Mouse (Mus musculus): ENCODE results near the gene Phospho2. TPM values are rescaled to one million over a fixed set of nuclear protein-coding genes. Genes with fewer than 3 reads are reported as not detected.

The Phospho2 gene
- total and polyA plus RNA-seq, 3 experiments, result 11.1 to 20.1 (median 14.4) TPM

DNA sequence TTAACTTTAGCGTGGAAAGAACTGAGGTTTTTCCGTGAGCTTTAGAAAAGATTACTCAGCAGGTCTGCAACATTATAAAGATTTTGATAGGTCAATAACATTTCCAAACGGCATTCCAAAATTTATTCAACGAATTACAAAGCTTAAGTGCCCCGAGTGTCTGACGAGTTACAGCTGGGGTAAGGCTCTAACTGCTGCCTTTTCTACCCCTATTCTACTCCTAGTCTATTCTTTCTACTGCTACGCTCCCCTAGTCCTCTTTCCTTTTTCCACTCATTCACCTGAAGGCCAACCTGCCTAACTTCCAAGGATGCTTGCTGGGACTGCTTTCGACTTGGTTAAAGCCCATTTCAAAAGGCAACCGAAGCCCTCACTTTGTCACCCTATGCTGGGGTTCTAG is 449 bp upstream of the Phospho2 start:
- Histone ChIP-seq H3K4me2 (ENCODE audit: insufficient read depth, low read depth, poor library complexity, severe bottlenecking) (peak overlapping the region; percentile 41), H3K9ac (ENCODE audit: insufficient read depth, low read depth) (peak overlapping the region; percentile 68), H3K27ac (ENCODE audit: insufficient read depth, low read depth) (no peak overlapping the region), H3K27me3 (replicated peaks) (no peaks in the 10 kb centered on the region), H3K9me3 (replicated peaks; ENCODE audit: low read length) (no peaks in the 10 kb centered on the region), H3K36me3 (replicated peaks in 1 of 2; ENCODE audit: control insufficient read depth in 1 of 2, insufficient read depth in 1 of 2, low read length in 1 of 2) (peaks cover 10 to 29% of the 10 kb centered on the region in 2 experiments), H3K79me2 (replicated peaks; ENCODE audit: control insufficient read depth, extremely low read depth, insufficient read depth, poor library complexity, severe bottlenecking) (no peaks in the 10 kb centered on the region), H3K4me1 (ENCODE audit: control insufficient read depth in 1 of 2, insufficient read depth in 2 of 2) (peaks cover 0 to 16% of the 10 kb centered on the region in 2 experiments; a peak in 1 of 4 replicates), H3K4me3 (replicated peaks in 1 of 3; ENCODE audit: low read depth in 2 of 3, low read length in 2 of 3, poor library complexity in 1 of 3) (peak overlapping the region; percentile 76 to 86 (median 81))
- no peak for DNase-seq (ENCODE audit: extremely low read depth)
- in situ Hi-C loops (cut with MboI; ENCODE audit: low pct_ligation_motif_present, low pct_unique_long_range_greater_than_20kb, low sequenced_read_pairs) (loop anchor here (25.0 kb wide), 1 partner anchor 152 kb away; the partner anchor contains the start of gene Bbs5), dilution Hi-C loops (cut with MboI; ENCODE audit: extremely low pct_ligation_motif_present, extremely low pct_unique_long_range_greater_than_20kb, low sequenced_read_pairs) (no loop called here)
- TF ChIP-seq MEF2A (IDR thresholded peaks at IDR 0.05; ENCODE audit: borderline replicate concordance, low read depth, low read length) (no peak), ZKSCAN1 (IDR thresholded peaks at IDR 0.05; ENCODE audit: borderline replicate concordance, low read depth, low read length) (no peak), USF1 (IDR thresholded peaks at IDR 0.05; ENCODE audit: low read depth, low read length) (no peak), IRF4 (IDR thresholded peaks at IDR 0.05; ENCODE audit: low read depth, low read length) (no peak), MYC (IDR thresholded peaks at IDR 0.05; ENCODE audit: low read depth, low read length) (no peak), NRF1 (IDR thresholded peaks at IDR 0.05; ENCODE audit: low read depth, low read length) (no peak), RCOR1 (conservative IDR thresholded peaks at IDR 0.05; ENCODE audit: low read depth, low read length) (no peak), SMC3 (IDR thresholded peaks at IDR 0.05; ENCODE audit: low read depth, low read length) (no peak), BHLHE40 (IDR thresholded peaks at IDR 0.05; ENCODE audit: low read depth, low read length) (no peak), CHD2 (IDR thresholded peaks at IDR 0.05; ENCODE audit: low read length) (no peak), JUN (IDR thresholded peaks at IDR 0.05; ENCODE audit: insufficient read depth, low read depth, low read length) (no peak), JUND (conservative IDR thresholded peaks at IDR 0.05; ENCODE audit: low read depth, low read length) (no peak)

DNA sequence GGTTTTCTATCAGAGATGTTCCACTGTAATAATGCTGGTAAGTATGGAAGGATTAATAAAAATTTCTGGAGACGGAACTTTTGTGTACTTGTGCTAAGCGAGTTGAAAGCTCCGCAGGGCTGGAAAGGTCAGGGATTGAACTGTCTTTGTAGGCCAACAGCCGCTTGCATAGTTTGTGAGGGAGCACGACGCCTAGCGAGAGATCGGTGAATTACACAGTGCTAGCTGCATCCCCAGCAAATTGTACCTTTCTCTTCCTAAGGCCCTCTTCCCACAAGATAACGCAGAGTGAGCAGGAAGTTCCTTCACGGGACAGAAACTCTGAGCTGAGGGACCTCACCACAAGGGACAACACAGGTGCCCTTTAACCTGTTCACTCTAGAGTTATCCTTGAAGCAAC is 862 bp downstream of the Phospho2 start:
- H3K4me2 ChIP-seq (ENCODE audit: insufficient read depth, low read depth, poor library complexity, severe bottlenecking), result peak overlapping the region; percentile 77
- H3K36me3 ChIP-seq (replicated peaks in 1 of 2; ENCODE audit: control insufficient read depth in 1 of 2, insufficient read depth in 1 of 2, low read length in 1 of 2), result peaks cover 10 to 32% of the 10 kb centered on the region in 2 experiments
- dilution Hi-C loops (cut with MboI; ENCODE audit: extremely low pct_ligation_motif_present, extremely low pct_unique_long_range_greater_than_20kb, low sequenced_read_pairs) (no loop called here), in situ Hi-C loops (cut with MboI; ENCODE audit: low pct_ligation_motif_present, low pct_unique_long_range_greater_than_20kb, low sequenced_read_pairs) (loop anchor here (25.0 kb wide), 1 partner anchor 153 kb away; the partner anchor contains the start of gene Bbs5)
- H3K4me1 ChIP-seq (ENCODE audit: control insufficient read depth in 1 of 2, insufficient read depth in 2 of 2), result peaks cover 0 to 16% of the 10 kb centered on the region in 2 experiments; a peak in 1 of 4 replicates
- H3K27me3 ChIP-seq (replicated peaks), result no peaks in the 10 kb centered on the region
- TF ChIP-seq POLR2AphosphoS2 (IDR thresholded peaks at IDR 0.05; ENCODE audit: low read depth, low read length), result no peak
- peak; percentile 60 for TF ChIP-seq SMC3 (IDR thresholded peaks at IDR 0.05; ENCODE audit: low read depth, low read length)
- no peak for TF ChIP-seq ZMIZ1 (IDR thresholded peaks at IDR 0.05; ENCODE audit: low read depth, low read length)
- TF ChIP-seq TBP (conservative IDR thresholded peaks at IDR 0.05; ENCODE audit: low read depth, low read length), result 0 out of 2 replicates have a peak, but pooled peaks have one; percentile 52
- peak; percentile 24; the same call in 1 of the 2 replicates for TF ChIP-seq ELF1 (IDR thresholded peaks at IDR 0.05; ENCODE audit: low read depth, low read length)
- TF ChIP-seq MAZ (IDR thresholded peaks at IDR 0.05; ENCODE audit: low read depth, low read length), result no peak
- 0 out of 2 replicates have a peak, but pooled peaks have one; percentile 33 for TF ChIP-seq NRF1 (IDR thresholded peaks at IDR 0.05; ENCODE audit: low read depth, low read length)
- no peak for TF ChIP-seq SIN3A (IDR thresholded peaks at IDR 0.05; ENCODE audit: low read length)
- TF ChIP-seq JUND (conservative IDR thresholded peaks at IDR 0.05; ENCODE audit: low read depth, low read length), result peak; percentile 45; the same call in 1 of the 2 replicates
- TF ChIP-seq BHLHE40 (IDR thresholded peaks at IDR 0.05; ENCODE audit: low read depth, low read length), result peak; percentile 52
- TF ChIP-seq HCFC1 (IDR thresholded peaks at IDR 0.05; ENCODE audit: low read depth, low read length), result peak; percentile 60; the same call in 1 of the 2 replicates
- TF ChIP-seq RAD21 (IDR thresholded peaks at IDR 0.05; ENCODE audit: low read depth, low read length), result peak; percentile 58
- TF ChIP-seq IRF4 (IDR thresholded peaks at IDR 0.05; ENCODE audit: low read depth, low read length), result peak; percentile 32; the same call in 1 of the 2 replicates
- no peak for TF ChIP-seq MYC (IDR thresholded peaks at IDR 0.05; ENCODE audit: low read depth, low read length)
- peak; percentile 20; the same call in 1 of the 2 replicates for TF ChIP-seq NELFE (IDR thresholded peaks at IDR 0.05; ENCODE audit: low read depth, low read length)
- peak; percentile 80 to 98 for TF ChIP-seq CTCF (conservative IDR thresholded peaks at IDR 0.05 in 1 of 2, IDR thresholded peaks at IDR 0.05 in 1 of 2; ENCODE audit: low read depth in 2 of 2, low read length in 2 of 2)
- no peak overlapping the region; the same call in 1 of the 2 replicates for H3K27ac ChIP-seq (ENCODE audit: insufficient read depth, low read depth)
- peak overlapping the region; percentile 77 for H3K9ac ChIP-seq (ENCODE audit: insufficient read depth, low read depth)
- DNase-seq (ENCODE audit: extremely low read depth), result peak; percentile 91
- no peaks in the 10 kb centered on the region; the same call in 1 of the 2 replicates for H3K79me2 ChIP-seq (replicated peaks; ENCODE audit: control insufficient read depth, extremely low read depth, insufficient read depth, poor library complexity, severe bottlenecking)
- H3K4me3 ChIP-seq (replicated peaks in 1 of 3; ENCODE audit: low read depth in 2 of 3, low read length in 2 of 3, poor library complexity in 1 of 3), result peak overlapping the region; percentile 76 to 86 (median 81)
- H3K9me3 ChIP-seq (replicated peaks; ENCODE audit: low read length), result no peaks in the 10 kb centered on the region

Data from CH12.LX (cell line).